Mouse (Mus musculus) forebrain, embryonic 14.5 days (tissue): ENCODE results near the gene Adamts18. TPM values are rescaled to one million over a fixed set of nuclear protein-coding genes. Genes with fewer than 3 reads are reported as not detected.
"Not testable (repeated sequence)": the region's sequence is repeated elsewhere in the genome, so short reads cannot be mapped to it uniquely, and the experiment has no call there.

Experiments used
- ATAC-seq: fragments of 200-750 bp; cut with Nextera tagmentation; 2 replicates; pipeline ENCODE4 v1.8.0; 2017; ENCODE audit warnings: mild to moderate bottlenecking, moderate library complexity
- DNase-seq: peaks from one replicate; pipeline ENCODE4 v3.0.0-alpha.2; 2015; ENCODE audit warnings: low spot score
- H3K27ac ChIP-seq: fragments of 300-500 bp; sonication (generic); 2 replicates; pipeline ENCODE4 v1.5.1; 2014; ENCODE audit warnings: low read depth, mild to moderate bottlenecking, control low read depth, low read length, moderate library complexity
- H3K27me3 ChIP-seq: fragments of 300-500 bp; sonication (generic); replicated peaks from 2 replicates; pipeline ENCODE4 v1.6.1; 2014; ENCODE audit warnings: low read length, control low read depth, mixed read lengths; ENCODE audit not compliant: control insufficient read depth, insufficient read depth
- H3K36me3 ChIP-seq: fragments of 300-500 bp; sonication (generic); 2 replicates; pipeline ENCODE4 v1.6.1; 2014; ENCODE audit warnings: low read length, control low read depth; ENCODE audit not compliant: control insufficient read depth, insufficient read depth
- H3K4me1 ChIP-seq: fragments of 300-500 bp; sonication (generic); 2 replicates; pipeline ENCODE4 v1.6.1; 2014; ENCODE audit warnings: antibody characterized with exemption, low read length, control low read depth; ENCODE audit not compliant: control insufficient read depth, insufficient read depth
- H3K4me2 ChIP-seq: fragments of 300-500 bp; sonication (generic); 2 replicates; pipeline ENCODE4 v1.6.1; 2014; ENCODE audit warnings: mild to moderate bottlenecking, control low read depth, low read length
- H3K4me3 ChIP-seq: fragments of 300-500 bp; sonication (generic); 2 replicates; pipeline ENCODE4 v1.5.1; 2014; ENCODE audit warnings: low read depth, low read length, control low read depth
- H3K9ac ChIP-seq: fragments of 300-500 bp; sonication (generic); 2 replicates; pipeline ENCODE4 v1.6.1; 2014; ENCODE audit warnings: mild to moderate bottlenecking, low read length, control low read depth, moderate library complexity
- H3K9me3 ChIP-seq: fragments of 300-500 bp; sonication (generic); replicated peaks from 2 replicates; pipeline ENCODE4 v1.6.1; 2016; ENCODE audit warnings: low read length, control low read depth, mixed read lengths; ENCODE audit not compliant: control insufficient read depth
- WGBS: fragments of 180-500 bp; shearing (Covaris S2); extraction: QIAGEN DNeasy Blood & Tissue Kit; methylation state at CpG from one replicate; pipeline ENCODE4 v1.1.7; 2014; 5-methylcytosine and 5-hydroxymethylcytosine counted together
- polyA plus RNA-seq: library from polyadenylated mRNA; unstranded; fragments of >200 nt; fragmentation: Nextera tagmentation; extraction: Ambion mirVana; gene quantifications from 2 replicates; pipeline ENCODE4 v1.2.1, GENCODE M21; 2014

The Adamts18 gene
- polyA plus RNA-seq, 1 experiment from 2014 or later: 8.8 TPM

DNA sequence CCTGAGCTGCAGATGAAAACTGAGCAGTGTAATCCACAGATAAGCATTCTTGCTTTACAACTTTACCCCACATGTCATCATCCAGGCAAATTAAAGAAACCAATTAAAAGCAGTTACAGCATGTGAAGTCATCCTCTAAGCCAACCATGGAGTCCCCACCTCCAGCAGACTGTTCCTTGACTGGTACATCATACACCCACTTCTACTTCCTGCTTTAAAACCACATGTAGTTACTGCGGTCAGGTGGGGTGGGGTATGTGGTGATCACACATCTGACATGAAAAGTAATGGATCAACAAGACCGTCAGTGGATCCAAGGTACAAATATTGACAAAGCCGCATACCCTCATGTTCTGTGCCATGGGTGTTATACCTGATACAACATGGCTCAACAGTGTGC, 21.3 kb downstream of the Adamts18 start:
- Histone ChIP-seq H3K36me3 (no peaks in the 10 kb centered on the region), H3K27me3 (no peaks in the 10 kb centered on the region), H3K9ac (no peak overlapping the region), H3K4me1 (no peaks in the 10 kb centered on the region), H3K4me3 (no peak overlapping the region), H3K4me2 (no peak overlapping the region), H3K9me3 (no peaks in the 10 kb centered on the region), H3K27ac (no peak overlapping the region)
- DNase-seq: no peak
- WGBS: 96% methylated on average over 3 of the region's 3 CpGs
- no peak for ATAC-seq

DNA sequence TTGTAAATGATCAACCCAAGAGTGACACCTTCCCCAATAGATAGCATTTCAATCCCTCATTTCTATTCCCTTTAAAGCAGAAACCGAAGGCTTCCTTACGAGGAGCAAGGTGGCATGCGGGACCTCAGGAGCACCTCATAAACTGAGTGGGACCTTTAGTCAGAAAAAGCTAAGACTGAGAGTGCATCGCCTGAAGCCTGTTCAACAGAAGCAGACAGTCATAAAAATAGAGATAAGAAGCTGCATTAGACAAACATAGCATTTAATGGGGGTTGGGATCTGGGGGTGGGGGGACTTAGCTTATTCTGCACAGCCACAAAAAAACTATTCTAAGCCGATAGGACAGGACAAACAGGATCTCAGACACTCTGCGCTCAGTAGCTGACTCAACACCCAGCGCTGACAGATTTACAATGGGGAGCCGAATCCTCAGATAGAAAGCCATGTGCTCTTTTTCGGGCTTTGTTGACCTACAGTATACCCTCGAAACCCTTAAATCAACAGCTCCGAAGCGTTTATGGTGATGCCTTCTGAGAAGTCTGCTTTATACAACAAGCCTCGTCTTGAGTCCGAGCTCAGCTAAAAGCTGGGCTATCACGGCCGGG, 27.5 kb downstream of the Adamts18 start:
- Histone ChIP-seq H3K9ac (no peak overlapping the region), H3K4me1 (no peaks in the 10 kb centered on the region), H3K9me3 (no peaks in the 10 kb centered on the region), H3K4me3 (no peak overlapping the region), H3K36me3 (no peaks in the 10 kb centered on the region), H3K27ac (no peak overlapping the region), H3K27me3 (no peaks in the 10 kb centered on the region), H3K4me2 (no peak overlapping the region)
- ATAC-seq (no peak), DNase-seq (no peak)
- WGBS: 87% methylated on average over 16 of the region's 16 CpGs

DNA sequence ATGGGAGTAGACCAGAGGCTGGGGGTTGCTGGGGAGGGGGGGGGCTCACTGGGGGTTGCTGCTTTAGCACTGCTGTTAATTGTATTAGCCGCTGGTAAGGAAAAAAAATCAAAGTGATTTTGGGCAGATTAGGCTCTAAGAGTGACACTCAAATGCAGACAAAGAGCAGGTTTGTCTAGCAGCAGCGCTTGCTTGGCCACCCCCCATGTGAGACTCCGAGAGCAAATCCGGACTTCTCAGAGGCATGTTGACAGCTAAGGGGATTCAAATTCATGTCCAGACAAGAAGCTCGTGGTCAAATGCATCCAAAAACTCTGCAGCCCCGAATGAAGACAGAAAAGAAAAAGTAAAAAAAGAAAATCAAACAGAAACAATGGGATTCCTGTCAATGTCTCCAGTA, 34.6 kb downstream of the Adamts18 start:
- no peaks in the 10 kb centered on the region for H3K4me1 ChIP-seq
- peak; percentile 0 for DNase-seq
- H3K27me3 ChIP-seq: no peaks in the 10 kb centered on the region
- no peak overlapping the region for H3K4me2 ChIP-seq
- no peak overlapping the region for H3K4me3 ChIP-seq
- WGBS: 29% methylated on average over 6 of the region's 6 CpGs
- no peaks in the 10 kb centered on the region for H3K36me3 ChIP-seq
- H3K9ac ChIP-seq: no peak overlapping the region
- no peaks in the 10 kb centered on the region for H3K9me3 ChIP-seq
- no peak overlapping the region for H3K27ac ChIP-seq
- no peak for ATAC-seq

DNA sequence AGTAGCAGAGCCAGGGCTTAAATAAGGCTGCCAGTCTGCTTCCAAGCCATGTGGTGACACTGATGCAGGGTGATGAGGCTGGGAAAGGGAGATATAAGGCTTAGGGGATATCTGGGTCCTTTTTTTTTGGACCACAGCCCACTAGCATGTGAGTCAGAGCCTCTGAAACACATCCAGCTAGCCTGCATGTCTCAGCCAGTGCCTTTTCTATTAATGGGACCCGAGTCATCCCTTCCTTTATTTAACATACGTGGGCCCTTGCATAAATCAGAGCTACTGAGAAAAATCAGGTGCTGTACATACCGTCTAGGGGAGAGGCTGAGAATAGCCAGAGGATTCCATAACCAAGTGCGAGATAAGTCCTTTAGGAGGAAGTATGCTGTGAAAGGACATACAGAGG, 37.0 kb downstream of the Adamts18 start:
- ATAC-seq (no peak), DNase-seq (peak; percentile 6)
- Histone ChIP-seq H3K4me1 (no peaks in the 10 kb centered on the region), H3K4me2 (no peak overlapping the region), H3K4me3 (no peak overlapping the region), H3K9me3 (no peaks in the 10 kb centered on the region), H3K27me3 (no peaks in the 10 kb centered on the region), H3K36me3 (no peaks in the 10 kb centered on the region), H3K27ac (no peak overlapping the region), H3K9ac (no peak overlapping the region)
- 84% methylated on average over 4 of the region's 4 CpGs for WGBS

DNA sequence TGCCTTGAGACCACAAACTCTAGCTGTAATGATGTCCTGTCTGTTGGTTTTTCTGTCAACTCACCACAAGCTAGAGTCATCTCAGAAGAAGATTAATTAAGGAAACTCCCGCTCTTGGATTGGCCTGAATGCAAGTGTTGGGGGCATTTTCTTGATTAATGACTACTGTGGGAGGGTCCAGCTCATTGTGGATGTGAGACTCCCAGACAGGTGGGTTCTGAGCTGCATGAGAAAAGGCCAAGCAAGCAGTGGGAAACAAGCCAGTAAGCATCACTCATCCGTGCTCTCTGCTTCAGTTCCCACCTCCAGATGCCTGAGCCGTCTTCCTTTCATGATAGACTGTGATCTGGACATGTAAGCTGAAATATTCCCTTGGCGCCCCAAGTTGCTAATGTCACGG, 38.6 kb downstream of the Adamts18 start:
- H3K9ac ChIP-seq: no peak overlapping the region
- H3K4me1 ChIP-seq: no peaks in the 10 kb centered on the region
- 57% methylated on average over 5 of the region's 5 CpGs for WGBS
- no peak overlapping the region for H3K27ac ChIP-seq
- DNase-seq: peak; percentile 0
- no peaks in the 10 kb centered on the region for H3K36me3 ChIP-seq
- H3K9me3 ChIP-seq: no peaks in the 10 kb centered on the region
- H3K4me2 ChIP-seq: no peak overlapping the region
- H3K27me3 ChIP-seq: no peaks in the 10 kb centered on the region
- H3K4me3 ChIP-seq: no peak overlapping the region
- ATAC-seq: no peak

DNA sequence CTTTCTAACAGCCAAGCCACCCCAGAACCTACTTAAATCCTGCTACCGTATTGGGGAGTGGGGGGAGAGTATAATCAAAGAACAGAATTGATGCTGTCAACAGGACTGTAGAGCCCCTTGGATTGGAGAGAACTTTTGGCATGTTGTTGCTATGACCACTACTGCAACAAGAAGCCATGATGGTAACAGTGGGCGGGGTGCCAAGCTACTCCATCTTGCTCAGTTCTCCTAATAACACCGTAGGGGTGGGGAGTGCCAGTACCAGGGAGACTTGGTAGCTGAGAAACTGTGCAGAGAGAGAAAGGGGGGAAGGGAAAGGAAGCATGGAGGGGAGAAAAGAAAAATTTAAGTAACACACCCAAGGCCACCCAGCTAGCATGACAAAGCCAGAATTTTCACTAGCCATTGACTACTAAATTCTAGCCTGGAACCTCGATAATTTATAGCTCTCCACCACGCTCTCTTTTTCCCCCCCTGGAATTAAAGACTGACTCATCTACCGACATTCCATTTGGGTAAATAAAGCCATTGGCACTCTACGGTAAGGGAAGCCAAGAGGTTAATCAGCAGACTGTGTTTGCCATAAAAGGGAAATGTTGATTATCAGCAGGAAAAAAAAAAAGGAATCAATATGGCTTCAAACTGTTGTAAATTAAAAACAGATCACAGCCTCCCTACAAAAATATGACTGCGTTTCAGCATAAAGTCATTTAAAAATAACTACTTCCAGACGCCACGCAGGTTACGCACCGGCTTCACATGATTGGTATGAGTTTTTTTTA, 44.5 kb downstream of the Adamts18 start:
- Histone ChIP-seq H3K4me1 (no peaks in the 10 kb centered on the region), H3K4me2 (no peak overlapping the region), H3K4me3 (no peak overlapping the region), H3K36me3 (no peaks in the 10 kb centered on the region), H3K27ac (no peak overlapping the region), H3K9me3 (no peaks in the 10 kb centered on the region), H3K27me3 (no peaks in the 10 kb centered on the region), H3K9ac (no peak overlapping the region)
- 79% methylated on average over 12 of the region's 12 CpGs for WGBS
- DNase-seq (peak; percentile 20), ATAC-seq (no peak)

DNA sequence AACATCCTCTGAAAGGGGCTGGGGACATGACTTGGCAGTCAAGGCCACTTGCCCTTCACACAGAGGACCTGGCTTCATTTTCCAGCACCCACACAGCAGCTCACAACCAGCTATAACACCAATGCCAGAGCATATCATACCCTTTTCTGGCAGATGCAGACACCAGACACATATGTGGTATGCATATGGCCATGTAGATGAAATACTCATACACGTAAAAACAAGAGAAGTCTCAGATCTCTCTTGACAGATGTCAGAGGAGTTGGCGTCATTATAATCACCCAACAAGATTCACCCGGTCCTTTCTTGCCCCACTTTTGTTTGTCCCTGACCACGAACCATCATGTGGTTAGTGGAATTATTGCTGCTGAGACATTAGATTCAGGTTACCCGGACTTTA, 47.0 kb downstream of the Adamts18 start:
- Histone ChIP-seq H3K9ac (no peak overlapping the region), H3K4me1 (no peaks in the 10 kb centered on the region), H3K27me3 (no peaks in the 10 kb centered on the region), H3K4me3 (no peak overlapping the region), H3K36me3 (no peaks in the 10 kb centered on the region), H3K9me3 (no peaks in the 10 kb centered on the region), H3K27ac (no peak overlapping the region), H3K4me2 (no peak overlapping the region)
- peak; percentile 66 for DNase-seq
- WGBS: 72% methylated on average over 5 of the region's 5 CpGs
- no peak for ATAC-seq

DNA sequence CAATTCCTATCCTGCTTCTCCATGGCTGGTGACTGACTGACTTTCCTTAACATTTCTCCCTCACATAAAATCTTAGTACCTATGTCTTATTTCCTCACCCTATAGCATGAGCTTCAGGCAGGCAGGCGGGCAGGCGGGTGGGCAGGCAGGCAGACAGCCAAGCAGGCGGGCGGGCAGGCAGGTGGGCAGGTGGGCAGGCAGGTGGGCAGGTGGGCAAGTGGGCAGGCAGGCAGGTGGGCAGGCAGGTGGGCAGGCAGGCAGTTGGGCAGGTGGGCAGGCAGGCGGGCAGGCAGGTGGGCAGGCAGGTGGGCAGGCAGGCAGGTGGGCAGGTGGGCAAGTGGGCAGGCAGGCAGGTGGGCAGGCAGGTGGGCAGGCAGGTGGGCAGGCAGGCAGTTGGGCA, 48.0 kb downstream of the Adamts18 start:
- not testable (repeated sequence) for H3K4me1 ChIP-seq, H3K9me3 ChIP-seq, H3K4me2 ChIP-seq, H3K27ac ChIP-seq, H3K36me3 ChIP-seq, H3K27me3 ChIP-seq, H3K9ac ChIP-seq, ATAC-seq, DNase-seq, H3K4me3 ChIP-seq
- 98% methylated on average over 5 of the region's 5 CpGs for WGBS

DNA sequence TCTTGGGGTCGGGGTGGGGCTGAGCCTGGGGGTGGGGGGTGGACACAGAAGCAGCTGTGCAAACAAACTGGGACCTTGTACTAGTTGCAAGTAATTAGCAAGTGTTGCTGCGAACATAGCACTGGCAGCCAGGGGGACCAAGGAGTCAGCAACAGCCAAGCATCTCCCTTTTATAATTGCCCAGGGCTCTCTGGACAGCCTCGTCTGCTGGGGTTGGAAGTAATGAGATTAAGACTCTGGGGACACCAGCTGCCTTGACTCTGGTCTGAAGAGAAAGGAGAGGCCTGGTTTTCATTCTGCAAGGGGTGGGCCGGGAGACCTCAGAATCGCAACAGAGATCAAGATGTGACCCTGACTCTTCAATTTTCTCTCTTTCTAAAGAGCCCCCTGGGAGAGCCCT, 49.0 kb downstream of the Adamts18 start:
- Histone ChIP-seq H3K27ac (no peak overlapping the region), H3K36me3 (no peaks in the 10 kb centered on the region), H3K9me3 (no peaks in the 10 kb centered on the region), H3K4me1 (no peaks in the 10 kb centered on the region), H3K9ac (no peak overlapping the region), H3K4me2 (no peak overlapping the region), H3K27me3 (no peaks in the 10 kb centered on the region), H3K4me3 (no peak overlapping the region)
- 37% methylated on average over 5 of the region's 5 CpGs for WGBS
- DNase-seq (no peak), ATAC-seq (no peak)
